Mouse (Mus musculus): ENCODE data around the gene Rhag.

The Rhag gene

GRCm38 (mm10) chr17:40810934-40811333 lies at the start of gene Rhag:
Gene Rhag, plus strand, starts transcription at chr17:40811126.
- no peak for DNase-seq (ENCODE audit: low spot score)

GRCm38 (mm10) chr17:40763662-40764061 lies 47.3 kb upstream of the Rhag start:
- no peak for DNase-seq (ENCODE audit: low spot score)

- DNase-seq (ENCODE audit: low spot score) = no peak
These were observed 43.8 kb upstream of the Rhag start for GRCm38 (mm10) chr17:40767120-40767519.

GRCm38 (mm10) chr17:40789877-40790276 lies 21.0 kb upstream of the Rhag start:
- DNase-seq (ENCODE audit: low spot score) = no peak

- peak; percentile 46 for DNase-seq (ENCODE audit: low spot score)
These were observed 16.7 kb upstream of the Rhag start for GRCm38 (mm10) chr17:40793921-40794854.

GRCm38 (mm10) chr17:40802707-40803340 lies 8.1 kb upstream of the Rhag start:
- DNase-seq (ENCODE audit: low spot score) = no peak

GRCm38 (mm10) chr17:40806550-40806949 lies 4.4 kb upstream of the Rhag start:
- no peak for DNase-seq (ENCODE audit: low spot score)

- no peak for DNase-seq (ENCODE audit: low spot score)
These were observed 3.9 kb upstream of the Rhag start, which contains the start of gene Crisp2 for GRCm38 (mm10) chr17:40806953-40807572. Gene Crisp2, minus strand, starts transcription at chr17:40807003.

GRCm38 (mm10) chr17:40808071-40808470 lies 2.9 kb upstream of the Rhag start:
- DNase-seq (ENCODE audit: low spot score) = no peak

- DNase-seq (ENCODE audit: low spot score) = no peak
These were observed 634 bp downstream of the Rhag start for GRCm38 (mm10) chr17:40811560-40811959.

GRCm38 (mm10) chr17:40812259-40812658 lies 1.3 kb downstream of the Rhag start:
- DNase-seq (ENCODE audit: low spot score) = no peak

- DNase-seq (ENCODE audit: low spot score) = no peak
These were observed 6.5 kb downstream of the Rhag start for GRCm38 (mm10) chr17:40817340-40817943.

GRCm38 (mm10) chr17:40821477-40821876 lies 10.6 kb downstream of the Rhag start:
- DNase-seq (ENCODE audit: low spot score) = no peak

- peak; percentile 32 for DNase-seq (ENCODE audit: low spot score)
These were observed 12.9 kb downstream of the Rhag start for GRCm38 (mm10) chr17:40823817-40824216.

- DNase-seq (ENCODE audit: low spot score) = peak; percentile 47
These were observed 13.6 kb downstream of the Rhag start for GRCm38 (mm10) chr17:40824549-40824948.

- DNase-seq (ENCODE audit: low spot score) = no peak
These were observed 20.9 kb downstream of the Rhag start for GRCm38 (mm10) chr17:40831870-40832269.

- peak; percentile 52 for DNase-seq (ENCODE audit: low spot score)
These were observed 26.4 kb downstream of the Rhag start for GRCm38 (mm10) chr17:40837308-40837707.

GRCm38 (mm10) chr17:40855065-40855464 lies 44.1 kb downstream of the Rhag start:
- DNase-seq (ENCODE audit: low spot score) = no peak

GRCm38 (mm10) chr17:40868952-40869747 lies 58.2 kb downstream of the Rhag start:
- DNase-seq (ENCODE audit: low spot score) = no peak

- DNase-seq (ENCODE audit: low spot score) = no peak
These were observed 61.7 kb downstream of the Rhag start for GRCm38 (mm10) chr17:40872626-40873025.

GRCm38 (mm10) chr17:40873582-40874011 lies 62.7 kb downstream of the Rhag start:
- peak; percentile 20 for DNase-seq (ENCODE audit: low spot score)
